Mouse (Mus musculus): ENCODE results near the gene Vps54. TPM values are rescaled to one million over a fixed set of nuclear protein-coding genes. Genes with fewer than 3 reads are reported as not detected.

Vps54 gene
- total and polyA plus RNA-seq, 3 experiments: 13.2 to 16.1 TPM; not detected in 1

GRCm38 (mm10) chr11:21303619-21304018, 64.5 kb downstream of the Vps54 start:
- Histone ChIP-seq H3K9me3 (replicated peaks; ENCODE audit: insufficient read depth, low read length) (no peaks in the 10 kb centered on the region), H3K4me3 (ENCODE audit: control insufficient read depth in 1 of 2, insufficient read depth in 1 of 2, low read depth in 2 of 2, low read length in 2 of 2) (no peak overlapping the region), H3K27ac (ENCODE audit: control insufficient read depth, low read depth, low read length) (no peak overlapping the region), H3K79me2 (ENCODE audit: control insufficient read depth, insufficient read depth, low read length, poor library complexity) (no peaks in the 10 kb centered on the region), H3K9ac (ENCODE audit: control insufficient read depth, low read depth, low read length, poor library complexity, severe bottlenecking) (no peak overlapping the region), H3K27me3 (ENCODE audit: control insufficient read depth in 1 of 2, insufficient read depth in 2 of 2, low read length in 2 of 2) (no peaks in the 10 kb centered on the region), H3K4me1 (ENCODE audit: control insufficient read depth in 1 of 2, insufficient read depth in 2 of 2, low read length in 2 of 2) (peaks cover 2 to 5% of the 10 kb centered on the region in 2 experiments; a peak in 3 of 4 replicates), H3K36me3 (ENCODE audit: control insufficient read depth in 1 of 2, insufficient read depth in 2 of 2, low read length in 2 of 2) (peaks cover 2 to 17% of the 10 kb centered on the region in 2 experiments)
- TF ChIP-seq ZKSCAN1 (IDR thresholded peaks at IDR 0.05; ENCODE audit: low read depth, low read length): no peak
- no peak for TF ChIP-seq JUND (IDR thresholded peaks at IDR 0.05; ENCODE audit: low read depth, low read length)
- no peak for TF ChIP-seq SMC3 (IDR thresholded peaks at IDR 0.05; ENCODE audit: low read depth, low read length)
- TF ChIP-seq GABPA (IDR thresholded peaks at IDR 0.05; ENCODE audit: low read depth, low read length): no peak
- no peak for TF ChIP-seq TCF12 (IDR thresholded peaks at IDR 0.05; ENCODE audit: low read depth, low read length)
- no peak for TF ChIP-seq ZC3H11A (IDR thresholded peaks at IDR 0.05; ENCODE audit: low read depth, low read length)
- TF ChIP-seq NRF1 (IDR thresholded peaks at IDR 0.05; ENCODE audit: insufficient read depth, low read depth, low read length, poor library complexity, severe bottlenecking): no peak
- TF ChIP-seq MYC (IDR thresholded peaks at IDR 0.05; ENCODE audit: low read depth, low read length): no peak
- TF ChIP-seq POLR2AphosphoS2 (IDR thresholded peaks at IDR 0.05; ENCODE audit: low read length): no peak
- TF ChIP-seq KAT2A (conservative IDR thresholded peaks at IDR 0.05; ENCODE audit: low read depth, low read length): no peak
- no peak for TF ChIP-seq MEF2A (IDR thresholded peaks at IDR 0.05; ENCODE audit: extremely low read depth, insufficient replicate concordance, low read depth, low read length, poor library complexity, severe bottlenecking)
- no peak for TF ChIP-seq CHD1 (IDR thresholded peaks at IDR 0.05; ENCODE audit: low read depth, low read length)
- no peak for TF ChIP-seq HCFC1 (IDR thresholded peaks at IDR 0.05; ENCODE audit: low read depth, low read length)
- TF ChIP-seq USF1 (IDR thresholded peaks at IDR 0.05; ENCODE audit: low read depth, low read length): no peak
- TF ChIP-seq GATA1 (IDR thresholded peaks at IDR 0.05; ENCODE audit: low read depth, low read length): no peak
- no peak for TF ChIP-seq BHLHE40 (IDR thresholded peaks at IDR 0.05; ENCODE audit: borderline replicate concordance, low read depth, low read length)
- DNase-seq (ENCODE audit: low read depth, low spot score): no peak

GRCm38 (mm10) chr11:21307078-21307668, 68.1 kb downstream of the Vps54 start:
- H3K27me3 ChIP-seq (ENCODE audit: control insufficient read depth in 1 of 2, insufficient read depth in 2 of 2, low read length in 2 of 2): no peaks in the 10 kb centered on the region
- peaks cover 0 to 15% of the 10 kb centered on the region in 2 experiments; a peak in 3 of 4 replicates for H3K36me3 ChIP-seq (ENCODE audit: control insufficient read depth in 1 of 2, insufficient read depth in 2 of 2, low read length in 2 of 2)
- no peak overlapping the region for H3K4me3 ChIP-seq (ENCODE audit: control insufficient read depth in 1 of 2, insufficient read depth in 1 of 2, low read depth in 2 of 2, low read length in 2 of 2)
- peaks cover 2 to 5% of the 10 kb centered on the region in 2 experiments; a peak in 3 of 4 replicates for H3K4me1 ChIP-seq (ENCODE audit: control insufficient read depth in 1 of 2, insufficient read depth in 2 of 2, low read length in 2 of 2)
- H3K79me2 ChIP-seq (ENCODE audit: control insufficient read depth, insufficient read depth, low read length, poor library complexity): no peaks in the 10 kb centered on the region
- no peaks in the 10 kb centered on the region for H3K9me3 ChIP-seq (replicated peaks; ENCODE audit: insufficient read depth, low read length)
- H3K9ac ChIP-seq (ENCODE audit: control insufficient read depth, low read depth, low read length, poor library complexity, severe bottlenecking): no peak overlapping the region
- H3K27ac ChIP-seq (ENCODE audit: control insufficient read depth, low read depth, low read length): no peak overlapping the region
- peak; percentile 56 for DNase-seq (ENCODE audit: low read depth, low spot score)
- peak; percentile 57; the same call in 1 of the 2 replicates for TF ChIP-seq MXI1 (IDR thresholded peaks at IDR 0.05; ENCODE audit: low read depth, low read length)
- TF ChIP-seq RAD21 (IDR thresholded peaks at IDR 0.05; ENCODE audit: low read depth, low read length): no peak
- TF ChIP-seq JUND (IDR thresholded peaks at IDR 0.05; ENCODE audit: low read depth, low read length): no peak
- no peak for TF ChIP-seq CTCF (IDR thresholded peaks at IDR 0.05 in 2 of 3, conservative IDR thresholded peaks at IDR 0.05 in 1 of 3; ENCODE audit: control insufficient read depth in 1 of 3, insufficient read depth in 1 of 3, low read depth in 2 of 3, low read length in 3 of 3, poor library complexity in 1 of 3, severe bottlenecking in 1 of 3)
- TF ChIP-seq POLR2A (IDR thresholded peaks at IDR 0.05; ENCODE audit: control insufficient read depth in 1 of 2, insufficient read depth in 1 of 2, low read depth in 1 of 2, low read length in 2 of 2, poor library complexity in 1 of 2): no peak
- peak; percentile 88 for TF ChIP-seq RCOR1 (IDR thresholded peaks at IDR 0.05; ENCODE audit: low read depth, low read length)
- peak; percentile 92 for TF ChIP-seq GATA1 (IDR thresholded peaks at IDR 0.05; ENCODE audit: low read depth, low read length)
- TF ChIP-seq CHD1 (IDR thresholded peaks at IDR 0.05; ENCODE audit: low read depth, low read length): no peak
- TF ChIP-seq ETS1 (IDR thresholded peaks at IDR 0.05; ENCODE audit: low read depth, low read length): peak; percentile 77
- TF ChIP-seq BHLHE40 (IDR thresholded peaks at IDR 0.05; ENCODE audit: borderline replicate concordance, low read depth, low read length): peak; percentile 72; the same call in 1 of the 2 replicates
- peak; percentile 85 for TF ChIP-seq TCF12 (IDR thresholded peaks at IDR 0.05; ENCODE audit: low read depth, low read length)
- TF ChIP-seq EP300 (IDR thresholded peaks at IDR 0.05; ENCODE audit: low read depth in 1 of 2, low read length in 2 of 2): peak; percentile 75 to 83
- peak; percentile 20; the same call in 1 of the 2 replicates for TF ChIP-seq MAFK (IDR thresholded peaks at IDR 0.05; ENCODE audit: borderline replicate concordance, low read depth, low read length)
- peak; percentile 17; the same call in 1 of the 2 replicates for TF ChIP-seq NRF1 (IDR thresholded peaks at IDR 0.05; ENCODE audit: insufficient read depth, low read depth, low read length, poor library complexity, severe bottlenecking)
- peak; percentile 33; the same call in 1 of the 2 replicates for TF ChIP-seq SIN3A (IDR thresholded peaks at IDR 0.05; ENCODE audit: low read length)

All from MEL (cell line).